Mouse (Mus musculus): Measurements from ENCODE around the gene Lrrc59. TPM values are rescaled to one million over a fixed set of nuclear protein-coding genes. Genes with fewer than 3 reads are reported as not detected.

Gene Lrrc59
- 120 and 123 TPM in 2 replicates for polyA plus RNA-seq (2015; fragmentation: Nextera tagmentation; extraction: Ambion mirVana)

DNA sequence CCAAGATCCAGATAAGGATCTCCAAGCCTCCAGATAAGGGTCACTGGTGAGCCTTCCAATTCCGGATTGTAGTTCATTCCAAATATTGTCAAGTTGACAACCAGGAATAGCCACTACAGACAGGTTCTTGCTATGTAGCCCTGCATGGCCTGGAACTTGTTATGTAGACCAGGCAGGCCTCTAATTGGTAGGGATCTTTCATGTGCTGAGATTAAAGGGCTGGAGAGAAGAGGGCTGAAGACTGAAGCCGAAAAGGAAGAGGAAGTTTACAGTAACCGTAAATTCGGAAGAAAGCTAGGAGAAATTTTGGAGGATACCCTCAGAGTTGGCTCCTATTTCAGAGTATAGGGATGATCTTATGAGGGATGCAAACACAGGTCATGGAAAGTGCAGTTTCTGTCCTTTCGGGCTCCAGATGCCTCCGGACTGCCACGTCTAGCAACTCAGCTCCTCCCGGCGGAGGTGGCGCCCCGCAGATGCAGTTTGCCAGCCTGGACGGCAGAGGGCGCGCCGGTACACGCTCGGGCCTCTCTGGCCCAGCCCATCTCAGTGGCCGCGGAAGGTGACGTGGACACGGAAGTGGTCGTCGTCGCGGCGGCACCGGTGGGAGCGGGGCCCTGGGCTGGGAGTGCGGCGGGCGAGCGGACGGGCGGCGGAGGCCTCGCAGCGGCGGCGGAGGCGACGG is at the start of gene Lrrc59:
TSS of gene Lrrc59 (plus strand) at position 569 of the 685 bp plus-strand sequence.
- peak within 1 kb of the TSS; percentile 94 for H3K4me3 ChIP-seq (ENCODE audit: low read length)
- no peaks in the 10 kb centered on the region for H3K27me3 ChIP-seq (ENCODE audit: control insufficient read depth, insufficient read depth, low read length)
- peak within 1 kb of the TSS; percentile 68 for H3K4me2 ChIP-seq (ENCODE audit: low read depth, low read length)
- peaks cover 10% of the 10 kb centered on the region for H3K4me1 ChIP-seq (ENCODE audit: control insufficient read depth, insufficient read depth, low read length)
- peak within 1 kb of the TSS; percentile 60 for H3K27ac ChIP-seq (ENCODE audit: low read length)
- peak; percentile 96 for ATAC-seq (replicated peaks; ENCODE audit: extremely low read depth, insufficient read depth, low FRiP score)
- no peaks in the 10 kb centered on the region for H3K9me3 ChIP-seq (replicated peaks; ENCODE audit: control insufficient read depth, low read length)
- H3K9ac ChIP-seq (ENCODE audit: low read length), result peak within 1 kb of the TSS; percentile 94
- peaks cover 16% of the 10 kb centered on the region for H3K36me3 ChIP-seq (ENCODE audit: control insufficient read depth, insufficient read depth)
- 3% methylated on average over 34 of the region's 41 CpGs for WGBS

DNA sequence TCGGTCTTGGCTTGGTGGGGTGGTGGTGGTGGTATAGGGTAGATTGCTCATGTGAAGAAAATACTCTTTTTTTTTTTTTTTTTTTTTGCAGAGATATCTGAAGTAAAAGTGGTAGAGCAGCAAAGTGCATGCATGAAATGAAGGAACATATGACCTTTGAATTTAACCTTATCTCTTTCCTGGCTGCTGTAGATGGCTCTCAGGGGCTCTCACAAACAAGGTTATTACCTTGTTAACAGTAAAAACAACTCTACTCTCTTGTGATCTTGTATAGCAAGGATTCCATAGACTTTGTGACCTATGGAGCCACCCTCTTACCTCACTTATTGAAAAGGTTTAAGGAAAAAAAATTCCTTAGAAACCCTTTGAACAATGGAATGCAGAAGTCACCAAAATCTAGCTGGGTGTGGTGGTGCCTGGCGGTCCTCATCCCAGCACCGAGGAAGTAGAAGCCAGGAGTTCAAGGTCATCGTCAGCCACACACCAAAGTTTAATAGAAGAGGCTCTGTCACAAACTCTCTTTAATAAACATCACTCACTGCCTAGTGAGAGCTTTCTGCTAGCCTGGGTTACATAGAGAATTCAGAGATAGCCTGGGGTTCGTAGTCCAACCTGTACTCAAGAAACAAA is 49.3 kb upstream of the Lrrc59 start:
- Histone ChIP-seq H3K36me3 (ENCODE audit: control insufficient read depth, insufficient read depth) (no peaks in the 10 kb centered on the region), H3K27me3 (ENCODE audit: control insufficient read depth, insufficient read depth, low read length) (no peaks in the 10 kb centered on the region), H3K4me1 (ENCODE audit: control insufficient read depth, insufficient read depth, low read length) (no peaks in the 10 kb centered on the region), H3K9me3 (replicated peaks; ENCODE audit: control insufficient read depth, low read length) (no peaks in the 10 kb centered on the region), H3K4me2 (ENCODE audit: low read depth, low read length) (no peak overlapping the region), H3K4me3 (ENCODE audit: low read length) (no peak overlapping the region), H3K27ac (ENCODE audit: low read length) (no peak overlapping the region), H3K9ac (ENCODE audit: low read length) (no peak overlapping the region)
- ATAC-seq (replicated peaks; ENCODE audit: extremely low read depth, insufficient read depth, low FRiP score), result no peak
- WGBS, result 86% methylated on average over 5 of the region's 5 CpGs

DNA sequence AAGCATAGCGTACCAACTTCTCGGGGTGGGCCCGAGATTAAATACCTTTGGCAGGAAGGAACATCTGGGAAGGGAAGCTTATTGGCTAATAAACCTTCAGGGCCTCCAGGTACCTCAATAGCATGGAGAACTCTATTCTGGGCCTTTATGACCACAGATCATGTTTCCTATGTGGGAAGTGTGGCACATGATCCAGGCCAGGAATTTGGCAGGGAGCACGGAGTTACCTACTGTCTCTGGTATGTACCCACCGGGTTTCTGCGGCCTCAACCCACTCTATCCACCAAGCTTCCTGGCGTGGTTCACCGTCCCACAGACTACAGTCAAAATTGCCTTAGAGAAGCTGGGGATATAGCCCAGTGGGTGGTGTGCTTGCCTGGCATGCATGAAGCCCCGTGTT is 44.5 kb upstream of the Lrrc59 start:
- no peak overlapping the region for H3K4me3 ChIP-seq (ENCODE audit: low read length)
- no peak overlapping the region for H3K4me2 ChIP-seq (ENCODE audit: low read depth, low read length)
- H3K9ac ChIP-seq (ENCODE audit: low read length), result no peak overlapping the region
- H3K27ac ChIP-seq (ENCODE audit: low read length), result no peak overlapping the region
- 79% methylated on average over 9 of the region's 9 CpGs for WGBS
- H3K4me1 ChIP-seq (ENCODE audit: control insufficient read depth, insufficient read depth, low read length), result no peaks in the 10 kb centered on the region
- H3K9me3 ChIP-seq (replicated peaks; ENCODE audit: control insufficient read depth, low read length), result 0 out of 2 replicates have a peak, but pooled peaks cover 4% of the 10 kb centered on the region
- no peaks in the 10 kb centered on the region for H3K27me3 ChIP-seq (ENCODE audit: control insufficient read depth, insufficient read depth, low read length)
- no peak for ATAC-seq (replicated peaks; ENCODE audit: extremely low read depth, insufficient read depth, low FRiP score)
- no peaks in the 10 kb centered on the region for H3K36me3 ChIP-seq (ENCODE audit: control insufficient read depth, insufficient read depth)

DNA sequence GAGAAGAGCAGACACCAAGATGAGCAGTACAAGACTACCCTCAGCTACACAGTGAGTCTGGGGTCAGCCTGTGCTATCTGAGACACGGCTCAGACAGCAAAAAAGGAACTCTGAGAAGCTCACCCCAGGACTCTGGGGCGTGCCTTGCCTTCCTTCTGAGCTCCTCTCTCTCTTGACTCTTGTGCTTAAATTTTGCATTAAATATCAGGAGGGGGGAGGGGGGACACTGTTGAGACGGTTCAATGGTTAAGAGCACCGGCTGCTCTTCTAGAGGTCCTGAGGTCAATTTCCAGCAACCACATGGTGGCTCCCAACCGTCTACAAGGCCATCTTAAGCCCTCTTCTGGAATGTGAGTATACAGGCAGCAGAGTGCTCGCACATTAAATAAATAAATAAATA is 42.1 kb upstream of the Lrrc59 start:
- H3K4me2 ChIP-seq (ENCODE audit: low read depth, low read length), result no peak overlapping the region
- H3K9ac ChIP-seq (ENCODE audit: low read length), result no peak overlapping the region
- H3K27ac ChIP-seq (ENCODE audit: low read length), result no peak overlapping the region
- 0 out of 2 replicates have a peak, but pooled peaks cover 4% of the 10 kb centered on the region for H3K9me3 ChIP-seq (replicated peaks; ENCODE audit: control insufficient read depth, low read length)
- H3K4me1 ChIP-seq (ENCODE audit: control insufficient read depth, insufficient read depth, low read length), result peaks cover 8% of the 10 kb centered on the region
- no peaks in the 10 kb centered on the region for H3K27me3 ChIP-seq (ENCODE audit: control insufficient read depth, insufficient read depth, low read length)
- H3K36me3 ChIP-seq (ENCODE audit: control insufficient read depth, insufficient read depth), result no peaks in the 10 kb centered on the region
- WGBS, result 76% methylated on average over 6 of the region's 6 CpGs
- no peak overlapping the region for H3K4me3 ChIP-seq (ENCODE audit: low read length)
- ATAC-seq (replicated peaks; ENCODE audit: extremely low read depth, insufficient read depth, low FRiP score), result no peak

DNA sequence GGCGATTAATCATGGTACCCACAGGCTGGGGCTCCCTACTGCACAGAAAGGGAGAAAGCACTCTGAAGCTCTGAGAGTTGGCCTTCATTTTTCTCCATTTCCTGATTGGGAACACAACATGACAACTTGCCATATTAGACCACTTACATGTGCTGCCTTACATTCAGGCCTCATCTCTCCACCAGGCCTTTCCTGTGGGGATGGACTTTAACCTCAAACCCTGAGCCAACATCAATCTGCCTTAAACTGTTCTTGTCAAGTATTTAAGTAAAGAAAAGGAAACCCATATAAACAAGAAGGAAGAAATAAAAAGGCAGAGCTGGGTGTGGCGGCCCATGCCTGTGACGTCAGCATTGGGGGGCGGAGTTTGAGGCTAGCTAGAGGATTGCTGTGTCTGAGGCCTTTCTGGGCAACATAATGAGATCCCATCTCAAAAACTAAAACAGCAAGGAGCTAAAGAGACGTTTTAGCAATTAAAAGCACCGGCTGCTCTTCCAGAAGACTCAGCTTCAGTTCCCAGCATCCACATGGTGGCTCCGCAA is 33.2 kb upstream of the Lrrc59 start:
- Histone ChIP-seq H3K4me1 (ENCODE audit: control insufficient read depth, insufficient read depth, low read length) (peaks cover 6% of the 10 kb centered on the region), H3K4me2 (ENCODE audit: low read depth, low read length) (no peak overlapping the region), H3K27me3 (ENCODE audit: control insufficient read depth, insufficient read depth, low read length) (no peaks in the 10 kb centered on the region), H3K9me3 (replicated peaks; ENCODE audit: control insufficient read depth, low read length) (no peaks in the 10 kb centered on the region), H3K27ac (ENCODE audit: low read length) (no peak overlapping the region), H3K9ac (ENCODE audit: low read length) (no peak overlapping the region), H3K36me3 (ENCODE audit: control insufficient read depth, insufficient read depth) (no peaks in the 10 kb centered on the region), H3K4me3 (ENCODE audit: low read length) (no peak overlapping the region)
- WGBS, result 75% methylated on average over 7 of the region's 7 CpGs
- no peak for ATAC-seq (replicated peaks; ENCODE audit: extremely low read depth, insufficient read depth, low FRiP score)

DNA sequence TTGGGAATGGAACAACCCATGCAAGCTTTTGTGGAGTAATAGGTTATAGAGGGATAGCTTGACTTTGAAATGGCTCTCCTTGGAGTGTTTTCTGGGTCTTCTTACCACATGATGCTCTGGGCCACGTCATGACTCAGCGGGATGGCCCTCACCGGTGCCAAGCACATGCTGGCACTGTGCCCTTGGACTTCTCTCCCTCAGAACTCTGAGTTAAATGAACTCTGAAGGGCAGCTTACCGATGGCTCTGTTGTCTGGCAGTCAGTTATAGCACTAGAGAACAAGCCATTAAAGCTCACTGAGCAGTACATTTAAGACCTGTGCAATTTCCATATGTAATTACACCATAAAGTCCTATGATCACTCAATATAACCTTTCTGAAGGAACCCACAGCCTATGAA is 32.2 kb upstream of the Lrrc59 start:
- Histone ChIP-seq H3K27ac (ENCODE audit: low read length) (no peak overlapping the region), H3K9ac (ENCODE audit: low read length) (no peak overlapping the region), H3K36me3 (ENCODE audit: control insufficient read depth, insufficient read depth) (no peaks in the 10 kb centered on the region), H3K4me3 (ENCODE audit: low read length) (no peak overlapping the region), H3K9me3 (replicated peaks; ENCODE audit: control insufficient read depth, low read length) (no peaks in the 10 kb centered on the region), H3K4me1 (ENCODE audit: control insufficient read depth, insufficient read depth, low read length) (peaks cover 5% of the 10 kb centered on the region), H3K4me2 (ENCODE audit: low read depth, low read length) (no peak overlapping the region), H3K27me3 (ENCODE audit: control insufficient read depth, insufficient read depth, low read length) (no peaks in the 10 kb centered on the region)
- WGBS, result 60% methylated on average over 4 of the region's 4 CpGs
- no peak for ATAC-seq (replicated peaks; ENCODE audit: extremely low read depth, insufficient read depth, low FRiP score)

DNA sequence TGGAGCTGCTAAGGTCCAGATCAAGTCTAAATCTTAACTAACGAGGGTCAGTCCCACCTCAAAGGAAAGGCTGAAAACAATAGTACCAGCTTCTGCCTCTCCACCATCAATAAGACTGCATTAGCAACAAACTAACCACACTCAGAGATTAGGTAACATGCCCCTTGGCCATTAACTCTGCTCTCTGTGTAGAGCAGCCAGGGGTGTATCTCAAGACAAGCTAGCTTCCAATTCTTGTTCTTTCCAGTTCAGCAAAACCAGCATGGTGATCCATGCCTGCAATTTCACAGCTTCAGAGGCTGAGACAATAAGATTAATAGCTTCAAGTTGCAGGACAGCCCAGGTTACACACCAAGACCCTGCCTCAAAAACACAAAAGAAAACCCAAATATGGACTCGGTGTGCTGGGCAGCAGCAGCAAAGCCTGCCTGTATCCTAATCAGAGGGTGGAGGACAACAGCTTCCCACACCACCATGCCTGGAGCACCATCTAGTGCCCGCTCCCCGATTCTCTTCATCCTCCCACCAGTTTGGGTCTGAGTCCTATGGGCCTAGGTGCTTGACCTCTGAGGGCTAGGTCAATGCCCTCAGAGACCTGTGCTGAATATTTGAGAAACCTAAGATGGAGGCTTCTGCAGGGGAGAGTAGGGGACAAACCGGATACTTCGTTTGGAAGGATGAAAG is 31.0 kb upstream of the Lrrc59 start:
- Histone ChIP-seq H3K4me1 (ENCODE audit: control insufficient read depth, insufficient read depth, low read length) (peaks cover 6% of the 10 kb centered on the region), H3K4me2 (ENCODE audit: low read depth, low read length) (no peak overlapping the region), H3K9ac (ENCODE audit: low read length) (no peak overlapping the region), H3K9me3 (replicated peaks; ENCODE audit: control insufficient read depth, low read length) (no peaks in the 10 kb centered on the region), H3K27me3 (ENCODE audit: control insufficient read depth, insufficient read depth, low read length) (no peaks in the 10 kb centered on the region), H3K27ac (ENCODE audit: low read length) (no peak overlapping the region), H3K36me3 (ENCODE audit: control insufficient read depth, insufficient read depth) (no peaks in the 10 kb centered on the region), H3K4me3 (ENCODE audit: low read length) (no peak overlapping the region)
- ATAC-seq (replicated peaks; ENCODE audit: extremely low read depth, insufficient read depth, low FRiP score), result no peak
- 75% methylated on average over 6 of the region's 6 CpGs for WGBS

DNA sequence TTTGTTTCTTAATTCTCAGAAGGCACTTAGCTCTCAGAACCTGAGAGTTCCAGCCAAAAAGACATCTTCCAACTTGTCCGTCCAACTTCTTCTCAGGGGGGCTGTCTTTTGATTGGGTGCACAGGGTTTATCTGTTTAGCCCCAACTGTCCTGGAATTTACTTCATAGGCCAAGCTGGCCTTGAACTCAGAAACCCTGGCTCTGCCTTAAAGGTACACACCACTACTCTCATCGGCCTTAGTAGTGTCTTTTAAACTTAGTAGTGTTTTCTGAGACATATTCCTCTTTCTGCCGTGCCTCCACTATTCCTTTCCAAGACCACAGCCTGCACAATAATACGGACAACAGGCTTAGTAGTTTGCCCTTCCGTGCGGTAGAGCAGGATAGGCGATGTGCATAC is 29.1 kb upstream of the Lrrc59 start:
- 91% methylated on average over 7 of the region's 7 CpGs for WGBS
- H3K27me3 ChIP-seq (ENCODE audit: control insufficient read depth, insufficient read depth, low read length), result no peaks in the 10 kb centered on the region
- H3K4me1 ChIP-seq (ENCODE audit: control insufficient read depth, insufficient read depth, low read length), result peaks cover 6% of the 10 kb centered on the region
- no peak for ATAC-seq (replicated peaks; ENCODE audit: extremely low read depth, insufficient read depth, low FRiP score)
- H3K9ac ChIP-seq (ENCODE audit: low read length), result no peak overlapping the region
- H3K36me3 ChIP-seq (ENCODE audit: control insufficient read depth, insufficient read depth), result no peaks in the 10 kb centered on the region
- no peak overlapping the region for H3K27ac ChIP-seq (ENCODE audit: low read length)
- no peaks in the 10 kb centered on the region for H3K9me3 ChIP-seq (replicated peaks; ENCODE audit: control insufficient read depth, low read length)
- H3K4me2 ChIP-seq (ENCODE audit: low read depth, low read length), result no peak overlapping the region
- H3K4me3 ChIP-seq (ENCODE audit: low read length), result no peak overlapping the region

Measured in heart, embryonic 16.5 days (tissue).